24 mouse cellular contexts compared by ENCODE assay signal in genomic region chr6:118908176-118908575, GRCm38 (mm10).
"Had no signal": no experiment of that assay in that cellular context is flagged by ENCODE, and none has a peak within 500 bp of the region (broad histone marks: within the 10 kb centered on the region; RNA-seq: fewer than 3 reads in every experiment).

No protein-coding gene starts in this region.

- H3K4me3 ChIP-seq: heart, embryonic 12.5 days; hindbrain, embryonic 10.5 days; hindbrain, embryonic 12.5 days; intestine, embryonic 15.5 days; layer of hippocampus, adult 2 months; left cerebral cortex, adult 2 months; liver, embryonic 13.5 days; liver, embryonic 15.5 days had no signal

- H3K27me3 ChIP-seq: heart, embryonic 12.5 days; hindbrain, embryonic 12.5 days; intestine, embryonic 15.5 days; liver, embryonic 13.5 days; liver, embryonic 15.5 days had no signal

- H3K9me3 ChIP-seq: heart, embryonic 12.5 days; hindbrain, embryonic 10.5 days; hindbrain, embryonic 12.5 days; intestine, embryonic 15.5 days; liver, embryonic 13.5 days; liver, embryonic 15.5 days had no signal

- H3K4me2 ChIP-seq: heart, embryonic 12.5 days; hindbrain, embryonic 12.5 days; hindbrain, embryonic 14.5 days; intestine, embryonic 15.5 days; liver, embryonic 11.5 days; liver, embryonic 13.5 days; liver, embryonic 15.5 days had no signal

- H3K36me3 ChIP-seq: heart, embryonic 12.5 days; hindbrain, embryonic 10.5 days; hindbrain, embryonic 12.5 days; intestine, embryonic 15.5 days; liver, embryonic 13.5 days; liver, embryonic 15.5 days had no signal

- DNase-seq: gastrocnemius, postnatal 14 days; gastrocnemius, postnatal 36 days; heart, adult 18-20 months; heart, postnatal 10 days; heart, postnatal 4 days; kidney, adult 18-20 months; kidney, adult 8-10 months; kidney, postnatal 10 days; kidney, postnatal 25 days; kidney, postnatal 4 days; liver; liver, embryonic 13.5 days had no signal

- ATAC-seq: hindbrain, embryonic 16.5 days; inflammation-experienced regulatory T-cells, adult 6 months; intestine, embryonic 15.5 days; intestine, postnatal 0 days had no signal

- H3K4me1 ChIP-seq: intestine, embryonic 15.5 days; liver, embryonic 13.5 days; liver, embryonic 15.5 days had no signal

- H3K9ac ChIP-seq: heart, embryonic 12.5 days; hindbrain, embryonic 12.5 days; hindbrain, embryonic 14.5 days; intestine, embryonic 15.5 days; liver, embryonic 13.5 days; liver, embryonic 15.5 days had no signal

- H3K27ac ChIP-seq: hindbrain, embryonic 10.5 days; hindbrain, embryonic 12.5 days; hindbrain, embryonic 14.5 days; intestine, embryonic 15.5 days; layer of hippocampus, adult 2 months; left cerebral cortex, adult 2 months; liver, embryonic 13.5 days; liver, embryonic 15.5 days had no signal
